Mouse (Mus musculus) embryonic fibroblast, embryonic 13.5 days (primary cell): Measurements from ENCODE around the gene Cdc20. TPM values are rescaled to one million over a fixed set of nuclear protein-coding genes. Genes with fewer than 3 reads are reported as not detected.

Experiments
- H3K27ac ChIP-seq: 2 replicates; pipeline ENCODE4 v1.5.1; 2012; ENCODE audit warnings: low read length, control low read depth, inconsistent platforms; ENCODE audit not compliant: insufficient read depth
- H3K4me1 ChIP-seq: 2 replicates; pipeline ENCODE4 v1.6.1; 2011; ENCODE audit warnings: low read length; ENCODE audit not compliant: control insufficient read depth, insufficient read depth
- H3K4me3 ChIP-seq: 2 replicates; pipeline ENCODE4 v1.5.1; 2011; ENCODE audit warnings: mild to moderate bottlenecking, control low read depth, low read length; ENCODE audit not compliant: insufficient read depth
- CTCF ChIP-seq: IDR thresholded peaks from 2 replicates; pipeline ENCODE4 v1.5.1; 2011; ENCODE audit warnings: mild to moderate bottlenecking, control low read depth, low read length, moderate library complexity, borderline replicate concordance; ENCODE audit not compliant: insufficient read depth
- POLR2A ChIP-seq: IDR thresholded peaks from 2 replicates; pipeline ENCODE4 v1.6.1; 2011; ENCODE audit warnings: low read depth, mild to moderate bottlenecking, control low read depth, low read length, moderate library complexity
- polyA plus RNA-seq: library from polyadenylated mRNA; stranded (reverse); fragments of >200 nt; gene quantifications from 2 replicates; pipeline ENCODE4 v1.2.4, GENCODE M21; 2011; ENCODE audit warnings: low read depth; ENCODE audit not compliant: missing spikeins, insufficient read length

Cdc20 gene
- polyA plus RNA-seq = 38.4 and 61.6 TPM in 2 replicates

GRCm38 (mm10) chr4:118436820-118437603, at the start of gene Cdc20:
Cdc20 (minus strand) TSS chr4:118437352.
- H3K27ac ChIP-seq = peak within 1 kb of the TSS; percentile 74
- H3K4me1 ChIP-seq = no peaks in the 10 kb centered on the region; the same call in 1 of the 2 replicates
- H3K4me3 ChIP-seq = peak within 1 kb of the TSS; percentile 53
- TF ChIP-seq CTCF = no peak
- peak; percentile 83 for TF ChIP-seq POLR2A

DNA sequence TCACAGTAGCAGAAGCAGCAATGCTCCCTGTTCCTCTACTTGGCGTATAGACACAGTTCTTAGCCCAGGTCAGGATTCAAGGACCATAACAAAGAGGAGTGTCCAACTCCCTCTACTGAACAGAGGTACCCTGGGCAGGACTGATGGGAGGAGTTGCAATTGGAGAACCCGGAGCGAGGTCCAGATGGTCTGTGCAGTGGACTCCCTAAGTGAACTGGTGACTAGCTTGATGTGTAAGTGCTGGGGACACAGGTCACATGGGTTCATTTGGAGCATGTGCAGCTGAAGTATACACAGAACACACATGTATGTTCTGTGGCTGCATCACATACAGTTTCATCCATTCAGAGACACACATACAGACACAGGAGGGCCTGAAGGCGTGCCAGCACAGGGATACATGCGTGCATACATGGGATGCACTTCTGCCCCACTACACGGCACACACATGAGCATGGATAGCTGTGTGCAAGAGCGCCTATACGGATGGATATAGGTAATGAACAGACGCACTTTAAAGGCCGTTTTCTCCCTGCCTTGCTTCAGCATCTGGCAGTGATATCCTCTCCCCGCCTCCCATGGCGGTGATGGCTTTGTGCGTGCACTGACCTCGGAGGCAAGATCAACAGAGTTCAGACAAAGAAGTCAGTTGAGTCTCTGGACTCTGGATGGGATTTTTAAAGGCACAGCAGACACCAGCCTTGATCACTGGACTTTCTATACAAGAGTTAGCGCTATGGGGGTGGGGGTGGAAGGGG, 39.8 kb upstream of the Cdc20 start:
- H3K4me3 ChIP-seq = no peak overlapping the region

DNA sequence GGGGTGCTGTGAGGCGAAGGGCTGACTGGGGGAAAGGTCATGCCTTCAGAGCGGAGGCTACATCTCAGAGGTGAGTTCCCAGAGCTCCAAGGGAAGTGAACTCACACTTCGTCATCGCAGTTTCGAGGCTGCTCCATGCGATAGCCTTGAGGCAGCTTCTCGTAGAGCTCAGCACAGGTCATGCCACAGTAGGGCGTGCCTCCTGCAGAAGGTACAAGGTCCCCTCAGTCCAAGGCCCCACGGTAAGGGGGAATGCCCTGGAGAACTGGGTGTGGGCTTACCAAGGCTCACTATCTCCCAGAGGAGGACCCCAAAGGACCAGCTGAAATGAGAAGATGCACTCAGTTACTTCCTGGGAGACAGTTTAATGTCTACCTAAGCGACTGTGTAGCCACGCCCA, 35.5 kb upstream of the Cdc20 start:
- Histone ChIP-seq H3K27ac (no peak overlapping the region), H3K4me1 (no peaks in the 10 kb centered on the region), H3K4me3 (no peak overlapping the region)
- no peak for TF ChIP-seq POLR2A
- TF ChIP-seq CTCF = no peak

More for the DNA sequence above, 39.8 kb upstream of the Cdc20 start:
- Histone ChIP-seq H3K4me1 (no peaks in the 10 kb centered on the region), H3K27ac (no peak overlapping the region)
- no peak for TF ChIP-seq CTCF
- TF ChIP-seq POLR2A = no peak

DNA sequence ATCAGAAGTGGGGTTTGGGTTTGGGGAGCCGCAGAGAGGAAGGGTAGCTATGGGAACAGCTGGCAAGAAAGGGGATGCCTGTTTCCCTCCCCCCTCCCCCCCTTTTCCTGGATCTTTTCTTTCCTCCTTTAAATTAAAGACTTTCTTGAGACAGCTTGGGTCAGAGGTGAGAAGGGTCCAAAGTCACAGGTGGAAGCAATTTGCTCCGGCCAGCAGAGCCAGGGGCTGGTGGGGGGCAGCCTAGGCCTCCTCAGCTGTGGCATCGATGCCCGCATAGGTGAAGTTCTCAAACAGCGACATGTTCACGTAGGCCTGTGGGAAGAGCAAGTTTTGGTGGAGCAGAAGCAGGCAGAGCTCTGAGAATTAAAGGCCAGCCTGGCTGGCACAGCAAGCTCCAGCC, 34.1 kb upstream of the Cdc20 start:
- no peaks in the 10 kb centered on the region for H3K4me1 ChIP-seq
- no peak overlapping the region for H3K27ac ChIP-seq
- H3K4me3 ChIP-seq = no peak overlapping the region
- TF ChIP-seq CTCF = no peak
- TF ChIP-seq POLR2A = no peak

DNA sequence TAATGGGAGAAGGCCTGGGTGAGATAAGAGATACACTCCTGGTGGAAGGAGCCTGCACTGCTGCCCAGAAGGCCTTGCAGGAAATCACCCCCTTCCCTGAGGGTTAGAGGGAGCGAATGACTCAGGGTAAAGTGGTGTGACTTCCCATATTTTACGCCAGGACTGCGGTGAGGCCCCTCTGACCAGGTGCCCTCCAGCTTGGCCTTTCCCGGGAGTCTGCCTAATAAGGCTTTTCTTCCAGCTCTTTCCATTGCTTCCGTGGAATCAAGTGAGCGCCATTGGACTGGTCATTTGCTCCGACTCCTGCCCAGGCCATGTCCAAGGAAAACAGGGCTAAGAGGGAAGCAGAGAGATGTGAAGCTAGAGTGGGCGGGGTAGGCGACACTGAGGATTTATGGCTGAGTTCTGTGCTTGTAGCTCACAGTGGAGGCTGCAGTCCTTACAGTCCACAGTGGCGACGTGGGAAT, 28.6 kb upstream of the Cdc20 start:
- TF ChIP-seq CTCF (no peak), POLR2A (no peak)

GRCm38 (mm10) chr4:118464956-118465355, 27.8 kb upstream of the Cdc20 start:
- Histone ChIP-seq H3K4me3 (no peak overlapping the region), H3K27ac (peak overlapping the region; percentile 12; the same call in 1 of the 2 replicates)
- TF ChIP-seq POLR2A = no peak
- no peak for TF ChIP-seq CTCF

More for the DNA sequence above, 28.6 kb upstream of the Cdc20 start:
- no peak overlapping the region for H3K4me3 ChIP-seq
- H3K27ac ChIP-seq = peak overlapping the region; percentile 0; the same call in 1 of the 2 replicates
- 0 out of 2 replicates have a peak, but pooled peaks cover 2% of the 10 kb centered on the region for H3K4me1 ChIP-seq

GRCm38 (mm10) chr4:118457345-118457975, 20.3 kb upstream of the Cdc20 start, which contains the start of gene Mpl:
Mpl (minus strand) TSS chr4:118457513.
- Histone ChIP-seq H3K27ac (no peak within 1 kb of the TSS), H3K4me3 (no peak within 1 kb of the TSS), H3K4me1 (no peaks in the 10 kb centered on the region)
- no peak for TF ChIP-seq POLR2A

More at GRCm38 (mm10) chr4:118464956-118465355, 27.8 kb upstream of the Cdc20 start:
- 0 out of 2 replicates have a peak, but pooled peaks cover 2% of the 10 kb centered on the region for H3K4me1 ChIP-seq

- H3K4me3 ChIP-seq = peak overlapping the region; percentile 6
- H3K4me1 ChIP-seq = no peaks in the 10 kb centered on the region
- TF ChIP-seq POLR2A (no peak), CTCF (no peak)
- no peak overlapping the region for H3K27ac ChIP-seq
These were observed 9.4 kb upstream of the Cdc20 start for GRCm38 (mm10) chr4:118446415-118447153.
